Mouse (Mus musculus): Measurements from ENCODE around the gene Homer2. TPM values are rescaled to one million over a fixed set of nuclear protein-coding genes. Genes with fewer than 3 reads are reported as not detected.

The Homer2 gene
- polyA plus RNA-seq, 1 experiment = 58.1 TPM

DNA sequence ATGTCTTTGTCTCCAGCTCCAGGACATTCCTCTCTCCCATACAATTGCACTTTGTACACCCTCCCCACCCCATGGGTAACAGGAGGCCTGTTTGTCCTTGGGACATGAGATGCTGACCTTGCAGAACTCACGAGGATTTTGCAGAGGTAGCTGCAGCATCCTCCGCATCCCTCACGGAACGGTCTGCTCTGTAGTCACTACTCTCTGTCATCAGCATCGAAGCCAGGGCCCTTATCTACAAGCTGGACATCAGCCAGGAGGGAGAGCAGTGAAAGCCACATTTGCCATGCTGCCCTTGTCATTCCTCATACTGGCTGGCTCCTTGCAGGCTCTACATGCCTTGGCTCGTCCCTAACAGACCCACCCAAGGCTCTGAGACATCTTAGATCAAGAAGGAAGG lies 66.2 kb downstream of the Homer2 start:
- no peak for TF ChIP-seq GATA1 (IDR thresholded peaks at IDR 0.05; ENCODE audit: low read length)

DNA sequence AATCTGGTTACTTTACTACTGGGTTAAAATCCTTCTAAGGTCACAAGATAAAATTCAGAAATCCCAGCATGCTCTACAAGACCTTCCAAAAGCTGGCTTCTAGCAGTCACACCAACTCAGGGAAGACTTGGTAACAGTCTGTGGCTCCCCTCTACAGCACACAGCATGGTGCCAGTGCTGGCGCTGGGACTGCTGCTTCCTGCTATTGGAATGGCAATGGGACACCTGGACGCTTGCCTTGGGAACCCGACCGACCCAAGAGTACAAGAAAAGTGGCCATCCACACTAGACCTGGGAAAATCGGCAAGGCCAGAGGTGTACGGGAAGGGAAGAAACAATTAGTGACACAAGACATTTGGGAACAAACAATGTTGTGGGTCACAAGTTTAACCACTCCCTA lies 74.7 kb downstream of the Homer2 start:
- TF ChIP-seq GATA1 (IDR thresholded peaks at IDR 0.05; ENCODE audit: low read length) = no peak

DNA sequence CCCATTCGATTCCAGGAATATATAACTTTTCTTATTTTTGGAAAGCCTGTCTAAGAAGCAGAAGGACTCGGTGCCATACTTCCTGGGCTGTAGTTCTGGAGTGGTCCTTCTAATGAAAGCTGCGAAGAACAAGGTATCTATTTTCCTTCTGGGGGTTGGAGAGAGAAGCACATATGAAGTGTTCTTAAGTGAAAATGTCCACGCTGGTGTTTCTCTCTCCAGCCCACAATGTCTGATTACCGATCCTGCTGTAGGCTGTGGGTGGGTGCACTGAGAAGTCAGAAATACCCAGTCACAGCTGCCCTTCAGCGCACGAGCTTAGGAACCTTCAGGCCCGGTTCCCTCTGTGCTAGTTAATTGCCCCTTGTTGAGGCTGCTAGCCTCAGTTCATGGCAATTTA lies 76.1 kb downstream of the Homer2 start:
- no peak for TF ChIP-seq GATA1 (IDR thresholded peaks at IDR 0.05; ENCODE audit: low read length)

DNA sequence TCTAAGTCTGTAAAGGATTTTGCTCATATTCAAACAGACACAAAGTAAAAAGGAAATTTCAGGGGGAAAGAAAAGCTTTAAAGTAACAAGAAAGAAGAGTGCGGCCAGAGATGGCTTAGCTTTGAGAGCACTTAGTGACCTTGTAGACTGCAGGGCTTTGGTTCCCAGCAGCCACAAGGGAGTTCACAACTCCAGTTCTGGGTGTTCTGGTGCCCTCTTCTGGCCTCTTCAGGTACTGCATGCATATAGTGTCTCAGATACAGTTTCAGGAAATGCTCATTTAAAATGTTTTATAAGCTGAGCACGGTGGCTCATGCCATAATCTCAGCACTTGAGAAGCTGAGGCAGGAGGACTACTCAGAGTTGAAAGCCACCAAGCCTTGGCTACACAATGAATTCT lies 80.9 kb downstream of the Homer2 start:
- no peak for TF ChIP-seq GATA1 (IDR thresholded peaks at IDR 0.05; ENCODE audit: low read length)

DNA sequence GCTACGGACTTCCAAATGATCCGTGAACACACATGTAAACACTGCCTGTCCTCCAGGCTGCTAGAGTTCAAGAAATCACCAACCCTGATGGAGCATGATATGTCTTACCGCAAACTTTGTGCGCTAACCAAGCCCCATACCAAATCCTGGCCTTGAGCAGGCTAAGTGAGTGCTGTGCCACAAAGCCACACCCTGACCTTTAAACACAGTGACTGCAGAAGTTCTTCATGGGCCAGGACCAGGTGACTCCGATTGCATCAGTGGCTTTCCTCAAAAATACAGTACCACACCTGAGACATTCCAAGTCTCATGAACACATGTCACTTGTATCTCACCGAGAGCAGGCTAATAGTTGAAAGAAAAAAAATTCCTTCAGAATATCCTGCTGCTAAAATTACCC lies 83.6 kb downstream of the Homer2 start:
- TF ChIP-seq GATA1 (IDR thresholded peaks at IDR 0.05; ENCODE audit: low read length) = no peak

DNA sequence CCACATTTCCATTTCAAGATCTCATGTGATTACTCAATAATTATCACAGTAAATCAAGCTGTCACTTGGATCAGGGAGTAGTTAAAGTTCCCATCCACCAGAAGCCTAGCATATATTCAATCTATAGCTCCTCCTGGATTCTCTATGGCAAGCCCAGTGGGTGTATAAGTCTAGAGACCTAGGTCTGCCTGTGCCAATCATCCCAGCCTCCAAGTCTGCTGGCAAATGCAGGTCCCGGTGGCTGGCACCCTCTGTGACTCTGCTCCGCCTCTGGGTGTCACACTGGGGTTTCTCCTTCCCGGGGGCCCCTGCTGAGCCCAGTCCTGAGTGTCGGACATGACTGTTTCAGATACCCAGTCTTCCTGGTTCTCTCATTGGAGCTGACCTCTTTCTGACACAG lies 84.5 kb downstream of the Homer2 start:
- no peak for TF ChIP-seq GATA1 (IDR thresholded peaks at IDR 0.05; ENCODE audit: low read length)

DNA sequence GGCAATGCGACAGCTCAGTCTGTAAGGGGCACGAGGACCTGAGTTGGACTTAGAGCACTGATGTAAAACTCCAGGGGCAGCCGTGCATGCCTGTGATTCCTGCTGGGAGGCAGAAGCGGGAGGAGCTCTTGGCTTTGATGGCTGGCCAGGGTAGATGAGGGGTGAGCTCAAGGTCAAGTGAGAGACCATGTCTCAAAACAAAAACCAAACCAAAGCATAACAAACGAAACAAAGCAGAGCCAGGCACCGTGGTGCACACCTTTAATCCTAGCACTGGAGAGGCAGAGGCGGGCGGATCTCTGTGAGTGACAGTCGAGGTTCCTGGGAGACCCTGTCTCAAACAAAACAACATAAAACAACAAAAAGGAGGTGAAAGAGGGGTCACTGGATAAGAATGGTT lies 92.3 kb downstream of the Homer2 start:
- no peak for TF ChIP-seq GATA1 (IDR thresholded peaks at IDR 0.05; ENCODE audit: low read length)

DNA sequence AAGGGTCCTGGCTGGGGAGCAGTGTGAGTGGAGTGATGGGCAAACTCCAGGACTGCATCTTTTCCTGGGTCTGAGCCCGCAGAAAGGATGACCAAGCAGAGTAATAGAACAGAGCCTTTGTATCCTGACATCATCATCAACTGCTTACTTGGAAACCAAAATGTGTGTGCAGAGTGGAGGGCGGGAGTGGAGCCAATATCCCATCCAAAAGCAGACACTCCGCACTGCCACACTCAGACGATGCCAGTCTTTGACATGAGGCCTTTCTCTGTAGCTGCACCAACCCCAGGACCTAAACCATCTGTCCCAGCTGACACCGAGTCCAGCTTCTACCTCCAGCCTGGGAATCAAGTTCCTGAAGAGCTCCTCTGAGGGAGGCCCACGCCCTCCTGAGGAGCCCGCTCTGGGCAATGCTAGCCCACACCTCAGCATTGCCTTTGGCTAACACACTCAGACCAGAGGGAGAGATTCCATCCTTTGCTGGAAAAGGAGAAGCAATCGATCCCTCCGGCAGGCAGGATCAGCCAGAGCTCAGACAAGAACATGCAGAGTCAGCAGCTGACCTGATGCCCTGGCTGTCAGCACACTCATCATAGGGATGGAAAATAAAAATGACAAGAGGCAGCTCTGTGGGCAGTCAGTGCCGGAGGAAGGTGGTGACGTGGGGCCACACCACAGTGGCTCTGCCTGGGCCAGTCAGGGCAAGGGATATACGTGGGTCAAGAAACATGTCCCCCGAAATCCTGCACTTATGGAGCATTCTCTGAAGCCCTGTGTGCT lies 94.3 kb downstream of the Homer2 start:
- TF ChIP-seq GATA1 (IDR thresholded peaks at IDR 0.05; ENCODE audit: low read length) = no peak

DNA sequence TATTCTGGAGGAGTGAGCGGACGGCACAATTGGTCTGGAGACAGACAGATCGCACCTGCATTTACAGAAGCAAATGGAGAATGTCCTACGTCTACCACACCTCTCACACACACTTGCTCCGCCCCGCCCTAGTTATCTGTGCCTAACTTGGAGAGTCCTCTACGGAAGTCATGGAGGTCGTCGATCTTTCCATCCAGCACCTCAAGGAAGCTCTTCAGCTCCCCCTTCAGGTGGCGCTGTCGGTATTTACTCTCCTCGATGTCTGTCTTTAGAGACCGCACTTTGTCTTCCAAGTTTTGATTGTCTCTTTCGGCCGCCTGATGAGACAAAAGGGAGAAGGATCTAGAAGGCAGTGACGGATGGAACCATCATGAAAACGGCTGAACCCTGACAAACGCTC lies 97.2 kb downstream of the Homer2 start:
- no peak for TF ChIP-seq GATA1 (IDR thresholded peaks at IDR 0.05; ENCODE audit: low read length)

DNA sequence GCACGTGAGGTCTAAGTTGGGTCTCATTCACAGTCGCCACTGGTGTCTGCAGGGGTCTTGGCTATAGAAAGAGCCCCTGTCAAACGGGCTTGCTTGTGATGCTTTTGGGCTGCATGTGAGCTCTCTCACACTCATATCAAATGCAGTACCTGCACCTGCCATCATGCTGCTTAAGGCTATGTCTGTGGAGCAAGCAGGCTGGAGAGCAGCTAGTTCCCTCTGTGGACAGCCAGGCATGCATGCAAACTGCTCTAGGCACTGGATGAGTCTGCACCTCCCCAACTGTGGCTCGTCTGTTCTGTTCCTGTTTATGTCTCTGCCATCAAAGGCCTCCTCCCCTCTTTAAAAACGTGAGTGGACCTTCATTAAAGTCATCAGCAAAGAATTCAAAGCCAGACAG lies 100.9 kb downstream of the Homer2 start:
- no peak for TF ChIP-seq GATA1 (IDR thresholded peaks at IDR 0.05; ENCODE audit: low read length)

DNA sequence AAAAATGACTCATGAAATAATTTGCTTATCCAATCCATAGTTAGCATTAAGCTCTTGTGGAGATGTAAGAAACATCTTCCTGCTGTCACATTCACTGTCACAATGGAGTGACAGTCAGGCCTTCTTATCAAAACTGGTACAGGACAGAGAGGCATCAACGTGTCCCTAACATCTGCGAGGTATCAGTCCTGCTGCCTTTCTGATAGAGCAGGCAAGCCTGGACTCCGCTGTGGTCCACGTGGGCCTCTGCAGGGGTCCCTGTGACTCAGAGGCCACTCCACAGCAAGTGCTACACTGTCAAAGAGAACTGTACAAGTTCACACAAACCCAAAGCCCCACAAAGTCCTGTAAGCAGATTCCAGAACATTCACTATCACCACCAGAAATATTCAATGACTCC lies 101.8 kb downstream of the Homer2 start:
- TF ChIP-seq GATA1 (IDR thresholded peaks at IDR 0.05; ENCODE audit: low read length) = peak; percentile 66

DNA sequence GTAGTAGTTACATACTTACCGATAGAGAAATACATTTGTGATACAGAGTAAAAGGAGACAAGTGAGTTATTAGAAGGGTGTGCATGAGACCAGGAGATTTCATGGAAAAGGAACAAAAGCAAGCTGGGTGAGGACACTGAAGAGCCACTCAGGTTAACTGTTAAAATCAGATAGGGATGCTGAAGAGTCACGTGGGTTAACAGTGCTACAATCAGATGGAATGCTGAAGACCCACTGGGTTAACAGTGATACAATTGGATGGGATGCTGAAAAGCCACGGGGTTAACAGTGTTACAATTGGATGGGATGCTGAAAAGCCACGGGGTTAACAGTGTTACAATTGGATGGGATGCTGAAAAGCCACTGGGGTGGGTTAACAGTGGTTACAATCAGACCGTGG lies 102.3 kb downstream of the Homer2 start:
- TF ChIP-seq GATA1 (IDR thresholded peaks at IDR 0.05; ENCODE audit: low read length) = no peak

DNA sequence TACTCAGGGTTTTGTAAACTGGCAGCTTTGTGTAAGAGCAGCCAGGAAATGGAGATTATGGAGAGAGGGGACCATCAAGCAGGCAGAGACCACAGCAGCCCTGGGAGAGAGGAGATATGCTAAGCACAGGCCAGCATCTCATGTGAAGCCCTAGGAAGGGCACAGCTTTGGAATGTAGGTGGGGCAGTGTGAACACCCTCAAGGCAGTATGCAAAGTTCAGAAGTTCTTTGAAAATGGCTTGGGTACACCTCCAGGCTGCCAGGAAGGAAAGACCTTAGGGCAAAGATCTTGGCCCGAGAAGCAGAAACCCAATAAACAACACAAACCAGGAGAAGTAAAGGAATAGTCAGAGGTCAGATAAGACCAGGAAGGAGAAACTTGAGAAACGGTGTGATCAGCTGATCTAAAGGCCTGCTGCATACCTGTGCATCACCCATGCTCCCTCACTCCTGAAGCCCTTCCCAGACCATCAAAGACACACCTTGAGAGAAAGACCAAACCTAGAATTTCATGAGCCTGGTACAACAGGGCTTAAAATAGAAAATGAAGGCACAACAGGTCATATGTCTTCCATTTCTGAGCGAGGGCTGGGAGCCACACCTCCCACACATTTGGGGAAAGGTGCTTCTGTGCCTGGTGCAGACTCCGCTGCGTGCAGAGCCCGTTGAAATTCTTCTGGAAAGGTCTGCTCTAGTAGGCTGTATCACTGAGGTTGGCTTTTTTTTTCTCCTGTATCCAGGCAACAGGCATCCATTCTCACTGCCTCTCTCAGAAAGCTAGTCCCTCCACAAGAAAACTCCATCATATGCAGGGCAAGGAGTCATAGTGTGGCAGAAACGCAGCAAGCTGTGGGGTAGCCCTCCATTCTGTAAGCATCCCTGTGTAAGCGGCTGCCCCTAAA lies 107.7 kb downstream of the Homer2 start:
- no peak for TF ChIP-seq GATA1 (IDR thresholded peaks at IDR 0.05; ENCODE audit: low read length)

DNA sequence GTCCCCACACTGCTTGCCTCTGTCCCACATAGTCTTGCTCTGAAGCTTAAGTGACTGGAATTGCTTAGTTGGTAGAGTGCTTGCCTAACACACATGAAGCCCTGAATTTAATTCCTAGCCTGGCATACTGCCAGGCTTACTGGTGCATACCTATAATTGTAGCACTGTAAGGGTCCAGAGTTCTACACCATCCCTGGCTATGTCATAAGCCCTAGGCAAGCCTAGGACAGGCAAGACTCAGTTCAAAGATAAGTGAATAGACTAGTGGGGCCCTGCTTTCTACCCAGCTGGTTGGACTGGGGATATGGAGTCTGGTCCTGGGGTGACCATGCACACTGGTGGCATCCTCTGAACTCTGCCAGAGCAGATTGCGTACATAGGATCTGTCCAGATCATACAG lies 109.7 kb downstream of the Homer2 start:
- TF ChIP-seq GATA1 (IDR thresholded peaks at IDR 0.05; ENCODE audit: low read length) = no peak

DNA sequence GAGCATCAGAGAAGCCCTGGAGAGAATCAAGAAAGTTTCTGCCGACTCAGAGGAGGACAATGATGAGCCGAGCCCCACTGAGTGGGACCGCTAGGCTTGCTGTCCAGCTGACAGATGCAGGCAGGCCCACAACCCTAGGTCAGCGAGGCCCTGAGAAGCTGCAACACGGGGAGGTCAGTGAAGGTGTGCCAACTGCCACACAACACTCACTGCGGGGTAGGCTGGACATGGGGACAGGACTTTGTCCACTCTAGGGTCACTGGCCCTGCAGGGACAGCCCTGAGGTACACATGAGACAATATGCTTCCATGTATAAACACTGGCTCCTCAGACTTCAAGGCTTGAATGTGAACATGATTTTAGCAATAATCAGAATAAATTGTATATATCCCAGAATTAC lies 111.2 kb downstream of the Homer2 start:
- no peak for TF ChIP-seq GATA1 (IDR thresholded peaks at IDR 0.05; ENCODE audit: low read length)

DNA sequence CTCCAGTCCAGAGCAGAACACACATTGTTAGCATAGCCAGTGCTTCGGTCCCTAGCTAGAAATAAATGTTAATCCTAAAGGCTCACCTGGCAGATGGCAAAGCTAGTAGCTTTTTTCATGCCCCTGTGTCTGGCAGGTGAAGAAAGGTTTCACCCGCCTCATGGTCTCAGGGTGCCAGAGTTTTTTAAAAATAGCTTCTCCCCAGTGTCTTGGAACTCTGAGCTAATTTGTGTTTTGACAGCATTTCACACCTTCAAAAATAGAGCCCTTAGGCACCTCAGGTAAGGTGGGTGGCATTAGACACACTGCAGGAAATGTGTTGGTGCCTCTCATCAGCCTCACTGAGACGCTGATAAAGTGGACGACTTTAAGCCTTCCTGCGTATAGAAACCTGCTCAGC lies 112.3 kb downstream of the Homer2 start:
- TF ChIP-seq GATA1 (IDR thresholded peaks at IDR 0.05; ENCODE audit: low read length) = no peak

DNA sequence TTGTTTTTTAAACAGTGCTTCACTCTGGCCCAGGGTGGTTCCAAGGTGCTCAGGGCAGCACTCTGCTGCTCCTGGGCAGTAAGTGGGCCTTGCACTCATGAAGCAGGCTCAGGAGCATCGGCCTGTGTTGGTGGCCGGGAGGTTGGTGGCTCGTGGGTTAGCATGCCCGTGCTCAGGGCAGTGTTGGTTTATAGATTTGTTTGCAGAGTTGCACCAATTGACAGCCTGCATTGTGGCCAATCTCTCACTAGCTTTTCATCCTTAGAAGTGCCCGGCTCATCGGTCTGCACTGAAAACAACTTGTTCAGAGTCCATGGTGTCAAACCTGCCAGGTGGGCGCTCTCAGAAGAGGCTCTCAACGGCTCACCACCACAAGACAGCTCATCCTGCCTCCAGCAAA lies 113.9 kb downstream of the Homer2 start:
- TF ChIP-seq GATA1 (IDR thresholded peaks at IDR 0.05; ENCODE audit: low read length) = no peak

All from G1E-ER4 (cell line).